Mouse (Mus musculus) CH12.LX (cell line): Measurements from ENCODE around the gene Cage1. TPM values are rescaled to one million over a fixed set of nuclear protein-coding genes. Genes with fewer than 3 reads are reported as not detected.
A peak's percentile ranks its signal among the peaks of the same experiment; 100 is the strongest.

Source experiments
- DNase-seq: peaks from one replicate; pipeline ENCODE4 v3.0.0-alpha.2; 2013; ENCODE audit errors: extremely low read depth
- H3K27ac ChIP-seq: 2 replicates; pipeline ENCODE4 v1.5.1; 2012; ENCODE audit warnings: low read depth, mild to moderate bottlenecking, control low read depth, moderate library complexity; ENCODE audit not compliant: insufficient read depth
- H3K27me3 ChIP-seq: replicated peaks from 2 replicates; pipeline ENCODE3; 2012; ENCODE audit warnings: inconsistent platforms
- H3K36me3 ChIP-seq, 2 experiments: replicated peaks in 1 of 2; 2 replicates each; pipeline versions ENCODE3 to v1.6.1; 2012; ENCODE audit warnings: inconsistent platforms in 1 of 2, low read length in 1 of 2, mild to moderate bottlenecking in 1 of 2, mixed read lengths in 1 of 2, moderate library complexity in 1 of 2; ENCODE audit not compliant: control insufficient read depth in 1 of 2, insufficient read depth in 1 of 2
- H3K4me1 ChIP-seq, 2 experiments: 2 replicates each; pipeline ENCODE4 v1.6.1; 2012; ENCODE audit warnings: inconsistent platforms in 1 of 2, moderate library complexity in 1 of 2; ENCODE audit not compliant: insufficient read depth in 2 of 2, control insufficient read depth in 1 of 2
- H3K4me2 ChIP-seq: 2 replicates; pipeline ENCODE4 v1.6.1; 2012; ENCODE audit warnings: low read depth, mild to moderate bottlenecking, control low read depth; ENCODE audit not compliant: poor library complexity, insufficient read depth, severe bottlenecking
- H3K4me3 ChIP-seq, 3 experiments: fragments of 150-350 bp in 1 of 3; sonication (generic) in 1 of 3; replicated peaks in 1 of 3; 2 replicates each; pipeline versions ENCODE3 to v1.5.1; 2011 to 2012; ENCODE audit warnings: low read depth in 2 of 3, low read length in 2 of 3, mild to moderate bottlenecking in 2 of 3, moderate library complexity in 2 of 3, control low read depth in 1 of 3, improper control_type of control experiment in 1 of 3, inconsistent platforms in 1 of 3, mixed read lengths in 1 of 3; ENCODE audit not compliant: poor library complexity in 1 of 3
- H3K79me2 ChIP-seq: replicated peaks from 2 replicates; pipeline ENCODE4 v1.6.1; 2012; ENCODE audit warnings: mild to moderate bottlenecking, moderate library complexity; ENCODE audit not compliant: control insufficient read depth, poor library complexity, insufficient read depth, severe bottlenecking; ENCODE audit errors: extremely low read depth
- H3K9ac ChIP-seq: 2 replicates; pipeline ENCODE4 v1.6.1; 2012; ENCODE audit warnings: low read depth, mild to moderate bottlenecking, control low read depth, moderate library complexity; ENCODE audit not compliant: insufficient read depth
- H3K9me3 ChIP-seq: replicated peaks from 2 replicates; pipeline ENCODE3; 2012; ENCODE audit warnings: low read length, inconsistent platforms, mixed read lengths
- CTCF ChIP-seq, 2 experiments: IDR thresholded peaks in 1 of 2; conservative IDR thresholded peaks in 1 of 2; 2 replicates each; pipeline ENCODE4 v1.5.1; 2011 to 2012; ENCODE audit warnings: low read depth in 2 of 2, low read length in 2 of 2, improper control_type of control experiment in 1 of 2, inconsistent platforms in 1 of 2, mild to moderate bottlenecking in 1 of 2, moderate library complexity in 1 of 2
- E2F4 ChIP-seq: IDR thresholded peaks from 2 replicates; pipeline ENCODE4 v1.6.1; 2011; ENCODE audit warnings: low read depth, low read length, improper control_type of control experiment; ENCODE audit not compliant: insufficient replicate concordance
- ETS1 ChIP-seq: conservative IDR thresholded peaks from 2 replicates; pipeline ENCODE4 v1.6.1; 2012; ENCODE audit warnings: low read depth, mild to moderate bottlenecking, inconsistent platforms, low read length, improper control_type of control experiment, moderate library complexity
- GABPA ChIP-seq: IDR thresholded peaks from 2 replicates; pipeline ENCODE4 v1.6.1; 2012; ENCODE audit warnings: low read depth, low read length, improper control_type of control experiment, inconsistent platforms; ENCODE audit not compliant: insufficient replicate concordance
- JUND ChIP-seq: conservative IDR thresholded peaks from 2 replicates; pipeline ENCODE4 v1.6.1; 2011; ENCODE audit warnings: low read depth, low read length, improper control_type of control experiment
- MAX ChIP-seq: IDR thresholded peaks from 2 replicates; pipeline ENCODE4 v1.6.1; 2011; ENCODE audit warnings: low read length, improper control_type of control experiment
- MAZ ChIP-seq: IDR thresholded peaks from 2 replicates; pipeline ENCODE4 v1.6.1; 2012; ENCODE audit warnings: low read depth, mild to moderate bottlenecking, inconsistent platforms, low read length, improper control_type of control experiment, moderate library complexity
- MEF2A ChIP-seq: IDR thresholded peaks from 2 replicates; pipeline ENCODE4 v1.6.1; 2014; ENCODE audit warnings: low read depth, mild to moderate bottlenecking, inconsistent platforms, low read length, improper control_type of control experiment, borderline replicate concordance
- MYC ChIP-seq: IDR thresholded peaks from 2 replicates; pipeline ENCODE4 v1.6.1; 2011; ENCODE audit warnings: low read depth, mild to moderate bottlenecking, improper control_type of control experiment, low read length
- NELFE ChIP-seq: IDR thresholded peaks from 2 replicates; pipeline ENCODE4 v1.6.1; 2011; ENCODE audit warnings: low read depth, low read length, improper control_type of control experiment
- NRF1 ChIP-seq: IDR thresholded peaks from 2 replicates; pipeline ENCODE4 v1.6.1; 2014; ENCODE audit warnings: low read depth, mild to moderate bottlenecking, inconsistent platforms, low read length, improper control_type of control experiment, moderate library complexity
- RAD21 ChIP-seq: IDR thresholded peaks from 2 replicates; pipeline ENCODE4 v1.6.1; 2011; ENCODE audit warnings: low read depth, mild to moderate bottlenecking, low read length, improper control_type of control experiment, moderate library complexity
- SIN3A ChIP-seq: IDR thresholded peaks from 2 replicates; pipeline ENCODE4 v1.6.1; 2012; ENCODE audit warnings: low read length, improper control_type of control experiment, inconsistent platforms
- TCF12 ChIP-seq: IDR thresholded peaks from 2 replicates; pipeline ENCODE4 v1.6.1; 2014; ENCODE audit warnings: low read depth, mild to moderate bottlenecking, inconsistent platforms, low read length, improper control_type of control experiment
- USF2 ChIP-seq: conservative IDR thresholded peaks from 2 replicates; pipeline ENCODE4 v1.6.1; 2011; ENCODE audit warnings: low read depth, low read length, improper control_type of control experiment
- ZC3H11A ChIP-seq: IDR thresholded peaks from 2 replicates; pipeline ENCODE4 v1.6.1; 2012; ENCODE audit warnings: low read depth, mild to moderate bottlenecking, inconsistent platforms, low read length, improper control_type of control experiment
- ZMIZ1 ChIP-seq: IDR thresholded peaks from 2 replicates; pipeline ENCODE4 v1.6.1; 2012; ENCODE audit warnings: low read depth, mild to moderate bottlenecking, inconsistent platforms, low read length, improper control_type of control experiment
- dilution Hi-C: fragments of 300-500 bp; cut with MboI; formaldehyde crosslinking; loops from 2 replicates; pipeline ENCODE4 v1.14.3; 2020; ENCODE audit warnings: low sequenced_read_pairs; ENCODE audit not compliant: extremely low pct_unique_long_range_greater_than_20kb, extremely low pct_ligation_motif_present
- in situ Hi-C: fragments of 300-500 bp; cut with MboI; formaldehyde crosslinking; loops from 3 replicates; pipeline ENCODE4 v1.14.3; 2019; ENCODE audit warnings: low sequenced_read_pairs, low pct_ligation_motif_present, low pct_unique_long_range_greater_than_20kb, mixed read lengths
- polyA plus RNA-seq: library from polyadenylated mRNA; unstranded; fragments of >175 nt; gene quantifications from 2 replicates; pipeline ENCODE4 v1.2.1, GENCODE M21; 2012; ENCODE audit warnings: low read depth; ENCODE audit not compliant: insufficient read length
- total RNA-seq, 2 experiments: library from RNA; depleted of rRNA; stranded (reverse); fragments of 300-350 nt in 1 of 2; fragments of >200 nt in 1 of 2; gene quantifications; 2 replicates each; pipeline ENCODE4 v1.2.3; 2012 to 2014

The Cage1 gene
- total and polyA plus RNA-seq, 3 experiments, result 1.2 to 1.4 (median 1.3) TPM

DNA sequence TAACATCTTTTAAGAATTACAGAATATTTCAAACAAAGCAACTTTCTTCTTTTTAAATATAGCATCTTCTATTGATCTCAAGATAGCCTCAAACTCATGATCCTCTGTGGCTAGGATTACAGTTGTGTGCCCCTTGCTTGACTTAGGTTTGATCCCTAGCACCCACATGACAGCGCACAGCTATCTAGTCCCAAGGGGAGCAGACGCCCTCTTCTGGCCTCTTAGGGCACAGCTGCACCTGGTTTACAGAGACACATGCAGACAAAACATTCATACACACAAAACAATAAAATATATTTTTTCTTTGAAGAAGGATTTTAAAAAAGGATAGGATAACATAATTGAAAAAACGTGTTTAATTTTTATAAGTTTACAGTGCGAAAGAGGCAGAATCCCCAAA lies 11.0 kb downstream of the Cage1 start:
- Histone ChIP-seq H3K79me2 (no peaks in the 10 kb centered on the region), H3K4me2 (no peak overlapping the region), H3K4me3 (no peak overlapping the region), H3K9me3 (peaks cover 6% of the 10 kb centered on the region), H3K9ac (no peak overlapping the region), H3K27ac (no peak overlapping the region), H3K36me3 (no peaks in the 10 kb centered on the region), H3K4me1 (peaks cover 4 to 29% of the 10 kb centered on the region in 2 experiments; a peak in 3 of 4 replicates), H3K27me3 (no peaks in the 10 kb centered on the region)
- in situ Hi-C loops (no loop called here), dilution Hi-C loops (no loop called here)
- no peak for DNase-seq
- TF ChIP-seq USF2 (no peak), MAZ (no peak), E2F4 (no peak), CTCF (conservative IDR thresholded peaks at IDR 0.05 in 1 of 2, IDR thresholded peaks at IDR 0.05 in 1 of 2; ENCODE audit: low read depth in 2 of 2, low read length in 2 of 2) (peak in 1 of 2 experiments; percentile 10; a peak in 1 of 4 replicates)

DNA sequence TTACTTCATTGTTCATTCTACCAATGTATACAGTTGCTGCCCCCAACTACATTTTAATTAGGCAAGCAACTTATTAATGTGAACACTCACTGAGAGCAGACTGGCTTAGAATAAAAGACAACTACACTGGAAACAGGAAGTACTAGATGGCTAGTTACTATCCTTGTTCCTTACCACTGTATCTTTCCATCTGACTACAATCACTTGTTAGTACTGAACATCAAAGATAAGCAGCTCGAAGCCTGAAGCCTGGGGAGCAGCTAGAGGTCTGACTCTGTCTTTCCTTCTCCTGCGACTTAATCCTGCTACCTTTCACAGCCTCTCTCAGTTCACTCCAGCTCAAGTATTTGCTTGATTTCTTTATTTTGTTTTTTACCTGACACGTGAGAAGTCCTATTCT lies 18.1 kb downstream of the Cage1 start:
- in situ Hi-C loops (no loop called here), dilution Hi-C loops (no loop called here)
- no peak overlapping the region for H3K4me3 ChIP-seq
- no peak overlapping the region for H3K4me2 ChIP-seq
- no peak for TF ChIP-seq GABPA
- TF ChIP-seq TCF12, result no peak
- TF ChIP-seq MAX, result no peak
- H3K79me2 ChIP-seq, result no peaks in the 10 kb centered on the region
- no peak for DNase-seq
- H3K27ac ChIP-seq, result no peak overlapping the region
- H3K27me3 ChIP-seq, result no peaks in the 10 kb centered on the region
- peaks cover 0 to 2% of the 10 kb centered on the region in 2 experiments for H3K36me3 ChIP-seq
- H3K4me1 ChIP-seq, result peaks cover 0 to 6% of the 10 kb centered on the region in 2 experiments; a peak in 1 of 4 replicates
- no peak overlapping the region for H3K9ac ChIP-seq
- H3K9me3 ChIP-seq, result peaks cover 6% of the 10 kb centered on the region

DNA sequence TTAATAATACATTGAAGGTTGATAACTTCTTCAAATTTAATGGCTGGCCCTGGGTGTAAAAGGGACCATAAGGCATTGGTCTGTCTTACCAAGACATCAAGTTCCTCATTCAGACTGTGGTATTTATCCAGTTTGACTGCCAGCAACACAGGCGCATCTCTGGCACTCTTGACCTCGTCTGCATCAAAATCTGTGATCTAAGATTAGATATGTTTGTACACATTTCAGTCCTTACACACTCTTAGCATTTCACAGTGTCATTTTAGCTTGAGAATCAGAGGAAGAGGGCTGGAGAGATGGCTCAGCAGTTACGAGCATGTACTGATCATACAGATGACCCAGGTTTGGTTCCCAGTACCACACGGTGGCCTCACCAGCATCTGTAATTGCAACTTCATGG lies 21.3 kb downstream of the Cage1 start:
- DNase-seq, result no peak
- dilution Hi-C loops (no loop called here), in situ Hi-C loops (no loop called here)
- Histone ChIP-seq H3K9me3 (peaks cover 6% of the 10 kb centered on the region), H3K36me3 (peaks cover 0 to 2% of the 10 kb centered on the region in 2 experiments), H3K27ac (no peak overlapping the region), H3K4me1 (peaks cover 0 to 12% of the 10 kb centered on the region in 2 experiments; a peak in 2 of 4 replicates), H3K27me3 (no peaks in the 10 kb centered on the region), H3K9ac (no peak overlapping the region), H3K4me2 (no peak overlapping the region), H3K4me3 (no peak overlapping the region), H3K79me2 (no peaks in the 10 kb centered on the region)
- TF ChIP-seq ZMIZ1, result no peak
- no peak for TF ChIP-seq MEF2A
- no peak for TF ChIP-seq MAZ
- TF ChIP-seq NRF1, result no peak
- no peak for TF ChIP-seq ETS1
- no peak for TF ChIP-seq CTCF (conservative IDR thresholded peaks at IDR 0.05 in 1 of 2, IDR thresholded peaks at IDR 0.05 in 1 of 2; ENCODE audit: low read depth in 2 of 2, low read length in 2 of 2)
- no peak for TF ChIP-seq RAD21
- no peak for TF ChIP-seq JUND
- TF ChIP-seq MYC, result no peak
- no peak for TF ChIP-seq TCF12
- no peak for TF ChIP-seq ZC3H11A
- TF ChIP-seq NELFE, result no peak
- no peak for TF ChIP-seq GABPA
- TF ChIP-seq SIN3A, result no peak
